8 mouse cellular contexts compared by ENCODE assay signal in genomic region chr12:112473777-112474176, GRCm38 (mm10). TPM values are rescaled to one million over a fixed set of nuclear protein-coding genes. Genes with fewer than 3 reads are reported as not detected.
DNase-seq lines count a peak whose midpoint lies in the region; ATAC-seq and TF ChIP-seq lines count a peak whose summit lies in the region.

No protein-coding gene starts in this region.

- H3K4me1 ChIP-seq in ES-E14 (ENCODE audit: control insufficient read depth in 2 of 2, insufficient read depth in 2 of 2, low read length in 2 of 2, poor library complexity in 1 of 2) = no peaks in the 10 kb centered on the region
- peaks cover 27% of the 10 kb centered on the region for H3K4me1 ChIP-seq in forebrain, embryonic 16.5 days (replicated peaks; ENCODE audit: control insufficient read depth, insufficient read depth, low read length)
- peaks cover 38% of the 10 kb centered on the region for H3K4me1 ChIP-seq in hindbrain, embryonic 10.5 days (replicated peaks)

- in situ Hi-C loops in ES-E14 (cut with MboI; ENCODE audit: low sequenced_read_pairs in 2 of 2, unreplicated experiment in 2 of 2) = no loop called here

- H3K36me3 ChIP-seq in ES-E14 (ENCODE audit: control insufficient read depth, insufficient read depth, low read length, poor library complexity, severe bottlenecking) = no peaks in the 10 kb centered on the region
- no peaks in the 10 kb centered on the region for H3K36me3 ChIP-seq in forebrain, embryonic 16.5 days (ENCODE audit: control insufficient read depth, insufficient read depth)
- H3K36me3 ChIP-seq in hindbrain, embryonic 10.5 days = no peaks in the 10 kb centered on the region

- DNase-seq in ES-E14 (ENCODE audit: low read depth, low spot score) = peak; percentile 44
- DNase-seq in cerebellum, adult 11 months = peak; percentile 68
- DNase-seq in hindbrain, embryonic 10.5 days (ENCODE audit: low spot score) = peak; percentile 87
- DNase-seq in layer of hippocampus, adult 9-10 months (ENCODE audit: low spot score) = peak; percentile 77
- peak; percentile 93 for DNase-seq in lung, postnatal 10 days
- peak; percentile 88 for DNase-seq in retina, postnatal 1 day
- peak; percentile 89 for DNase-seq in thymus, postnatal 4 days

- no peak overlapping the region for H3K9ac ChIP-seq in ES-E14 (ENCODE audit: insufficient read depth, low read depth, low read length, poor library complexity, severe bottlenecking)
- H3K9ac ChIP-seq in forebrain, embryonic 16.5 days (replicated peaks; ENCODE audit: low read depth, low read length) = no peak overlapping the region

- peak; percentile 70 for ATAC-seq in forebrain, embryonic 16.5 days

- H3K27me3 ChIP-seq in forebrain, embryonic 16.5 days (replicated peaks; ENCODE audit: control insufficient read depth, insufficient read depth, low read length) = no peaks in the 10 kb centered on the region
- peaks cover 72% of the 10 kb centered on the region for H3K27me3 ChIP-seq in hindbrain, embryonic 10.5 days (ENCODE audit: insufficient read depth, poor library complexity, severe bottlenecking)

- 16% methylated on average over 9 of the region's 9 CpGs for WGBS in forebrain, embryonic 16.5 days
- whole genome bisulfite sequencing in hindbrain, embryonic 10.5 days = 21% methylated on average over 9 of the region's 9 CpGs

- no peak overlapping the region for H3K4me2 ChIP-seq in forebrain, embryonic 16.5 days (ENCODE audit: low read length)

- H3K27ac ChIP-seq in ES-E14 (ENCODE audit: insufficient read depth, low read depth, low read length, poor library complexity, severe bottlenecking) = no peak overlapping the region
- no peak overlapping the region for H3K27ac ChIP-seq in forebrain, embryonic 16.5 days (ENCODE audit: low read length)
- H3K27ac ChIP-seq in hindbrain, embryonic 10.5 days = no peak overlapping the region

- no peak overlapping the region for H3K4me3 ChIP-seq in ES-E14 (ENCODE audit: insufficient read depth in 1 of 2, low read depth in 1 of 2, low read length in 2 of 2, poor library complexity in 1 of 2, severe bottlenecking in 1 of 2)
- no peak overlapping the region for H3K4me3 ChIP-seq in forebrain, embryonic 16.5 days (replicated peaks; ENCODE audit: low read length)
- no peak overlapping the region for H3K4me3 ChIP-seq in hindbrain, embryonic 10.5 days

- H3K9me3 ChIP-seq in ES-E14 (ENCODE audit: control insufficient read depth, insufficient read depth, low read depth, low read length) = no peaks in the 10 kb centered on the region
- H3K9me3 ChIP-seq in forebrain, embryonic 16.5 days (ENCODE audit: control insufficient read depth, low read length) = no peaks in the 10 kb centered on the region
- H3K9me3 ChIP-seq in hindbrain, embryonic 10.5 days = no peaks in the 10 kb centered on the region

TF ChIP-seq in ES-E14, 5 proteins besides CTCF, POLR2A, EP300 and RAD21:
- TF ChIP-seq HCFC1 (IDR thresholded peaks at IDR 0.05; ENCODE audit: borderline replicate concordance, insufficient read depth, low read length) = no peak
- TF ChIP-seq ZC3H11A (IDR thresholded peaks at IDR 0.05; ENCODE audit: borderline replicate concordance, low read depth, low read length) = peak; percentile 74; the same call in 1 of the 2 replicates

RNA-seq across cellular contexts. Expression of gene A530016L24Rik, which starts 15.5 kb away (rescaled TPM):
- not detected in 2 replicates for total RNA-seq in ES-E14 (2012; rRNA removed)
- polyA plus RNA-seq in forebrain, embryonic 16.5 days (2015; fragmentation: Nextera tagmentation; extraction: Ambion mirVana) = 0.17 and 0.42 TPM in 2 replicates
- polyA plus RNA-seq in hindbrain, embryonic 10.5 days (2016; fragmentation: Nextera tagmentation; extraction: Ambion mirVana) = not detected in 2 replicates

RNA-seq across cellular contexts. Expression of gene Tmem179, which starts 42.8 kb away (rescaled TPM):
- 3.1 and 3.5 TPM in 2 replicates for total RNA-seq in ES-E14 (2012; rRNA removed)
- 49.7 and 71.7 TPM in 2 replicates for polyA plus RNA-seq in forebrain, embryonic 16.5 days (2015; fragmentation: Nextera tagmentation; extraction: Ambion mirVana)
- polyA plus RNA-seq in hindbrain, embryonic 10.5 days (2016; fragmentation: Nextera tagmentation; extraction: Ambion mirVana) = 2.9 and 7.2 TPM in 2 replicates
